Mouse (Mus musculus) lung, adult 18-20 months (tissue): Measurements from ENCODE around the gene Wnt16.
"Not testable (repeated sequence)": the region's sequence is repeated elsewhere in the genome, so short reads cannot be mapped to it uniquely, and the experiment has no call there.

ENCODE experiments used
- DNase-seq, 2 experiments: peaks; one replicate each; pipeline ENCODE4 v3.0.0; 2022; ENCODE audit warnings: mixed read lengths in 2 of 2

Gene Wnt16

DNA sequence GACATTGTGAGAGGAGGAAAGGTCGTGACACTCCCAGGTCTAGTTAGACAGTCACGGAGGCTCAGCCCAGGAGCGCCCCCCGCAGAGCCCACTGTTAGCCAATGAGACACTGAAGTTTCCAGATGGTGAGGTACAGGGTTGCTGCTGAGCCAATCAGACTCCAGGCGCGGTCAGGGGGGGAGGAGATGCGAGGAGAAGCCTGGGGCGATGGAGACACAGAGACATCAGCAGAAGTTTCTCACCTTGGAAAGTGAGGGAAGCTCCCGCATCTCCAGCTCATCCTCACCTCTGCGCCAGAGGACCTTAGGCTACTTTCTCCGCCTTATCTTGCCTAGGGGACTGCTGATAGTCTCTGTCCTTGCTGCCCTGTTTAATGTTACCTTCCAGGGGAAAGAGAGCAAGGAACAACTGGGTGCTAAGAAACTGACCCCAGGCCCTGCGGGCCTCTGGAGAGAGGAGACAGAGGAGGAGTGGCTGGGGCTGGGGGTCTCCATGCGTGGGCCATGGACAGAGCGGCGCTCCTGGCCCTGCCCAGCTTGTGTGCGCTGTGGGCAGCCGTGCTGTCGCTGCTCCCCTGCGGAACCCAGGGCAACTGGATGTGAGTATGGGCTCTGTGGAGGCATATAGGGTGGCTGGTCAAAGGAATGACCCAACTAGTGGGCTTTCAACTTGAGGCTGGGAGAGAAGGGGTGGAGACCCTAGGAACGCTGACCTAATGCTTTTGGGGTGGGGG lies at the start of gene Wnt16:
TSS of gene Wnt16 (plus strand) at position 224 of the 733 bp plus-strand sequence.
- DNase-seq: peak in 1 of 2 experiments; percentile 3

DNA sequence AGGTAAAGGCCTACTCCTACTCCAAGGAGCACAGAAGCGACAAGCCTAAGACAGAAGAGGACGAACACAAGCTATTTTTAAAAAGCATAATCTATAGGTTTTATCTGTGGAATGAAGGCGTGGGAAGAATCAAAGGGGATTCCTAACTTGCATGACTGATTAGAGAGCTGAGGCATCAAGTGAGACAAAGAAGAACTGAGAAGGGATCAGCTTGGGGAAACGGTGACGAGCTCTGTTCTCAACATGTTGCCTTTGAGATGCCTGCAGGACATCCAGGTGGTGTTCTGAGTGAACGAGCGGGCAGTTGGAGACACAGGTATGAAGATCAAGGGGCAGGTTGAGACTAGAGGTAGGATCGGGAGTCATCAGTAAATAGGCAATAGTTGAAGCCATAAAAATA lies 44.7 kb upstream of the Wnt16 start:
- no peak for DNase-seq

DNA sequence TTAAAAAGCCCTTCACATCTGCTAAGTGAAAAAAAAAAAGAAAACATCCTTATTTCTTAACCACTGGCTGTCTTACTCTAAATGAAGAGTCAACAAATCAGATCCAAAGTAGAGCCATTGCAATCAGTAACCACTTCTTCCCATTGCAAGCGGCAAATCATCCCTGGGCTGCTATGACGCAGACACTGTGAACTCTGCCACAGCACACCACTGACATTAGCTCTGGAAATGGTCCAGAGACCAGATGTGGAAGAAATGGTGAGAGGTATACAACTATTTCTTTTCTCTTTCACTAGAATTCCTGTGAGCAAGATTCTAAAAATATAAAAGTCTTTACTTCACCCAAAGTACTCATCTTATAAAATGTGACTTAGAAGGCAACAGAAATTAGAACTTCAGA lies 41.3 kb upstream of the Wnt16 start:
- DNase-seq: no peak

DNA sequence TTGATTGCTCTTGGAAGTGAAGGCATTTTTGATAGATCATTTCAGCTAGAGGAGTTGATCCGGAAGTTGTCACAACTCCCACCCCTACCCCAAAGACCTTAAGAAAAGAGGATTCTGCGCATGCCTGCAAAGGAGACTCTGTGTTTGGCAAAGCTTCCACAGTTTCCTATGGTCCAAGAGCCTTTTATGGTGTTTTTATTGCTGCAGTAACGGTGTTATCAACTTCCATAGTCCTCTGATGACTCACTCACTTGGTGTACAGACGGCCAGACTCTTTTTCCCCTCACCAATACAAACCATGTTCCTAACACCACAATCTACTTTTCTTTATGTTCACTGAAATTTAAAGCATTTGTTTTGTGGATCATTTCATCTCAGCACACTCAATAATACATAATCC lies 29.2 kb upstream of the Wnt16 start:
- no peak for DNase-seq

DNA sequence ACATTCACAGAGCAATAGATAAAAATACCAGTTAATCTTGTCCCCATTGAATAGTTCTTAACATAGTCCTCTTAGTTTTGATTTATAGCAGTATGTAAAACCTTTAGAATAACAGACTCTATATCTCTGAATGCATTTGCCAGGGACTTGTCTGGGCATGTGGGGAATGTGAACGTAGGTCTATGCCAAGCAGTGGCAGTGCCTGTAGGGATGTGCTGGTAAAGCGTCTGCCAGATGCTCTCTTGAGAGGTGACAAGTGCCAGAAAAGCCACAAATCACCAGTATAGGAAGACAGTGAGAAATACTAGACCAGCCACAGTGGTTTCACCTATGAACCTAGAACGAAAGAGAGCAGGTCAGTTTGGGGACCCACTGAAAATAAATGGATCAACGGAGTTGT lies 25.5 kb upstream of the Wnt16 start:
- DNase-seq: no peak

DNA sequence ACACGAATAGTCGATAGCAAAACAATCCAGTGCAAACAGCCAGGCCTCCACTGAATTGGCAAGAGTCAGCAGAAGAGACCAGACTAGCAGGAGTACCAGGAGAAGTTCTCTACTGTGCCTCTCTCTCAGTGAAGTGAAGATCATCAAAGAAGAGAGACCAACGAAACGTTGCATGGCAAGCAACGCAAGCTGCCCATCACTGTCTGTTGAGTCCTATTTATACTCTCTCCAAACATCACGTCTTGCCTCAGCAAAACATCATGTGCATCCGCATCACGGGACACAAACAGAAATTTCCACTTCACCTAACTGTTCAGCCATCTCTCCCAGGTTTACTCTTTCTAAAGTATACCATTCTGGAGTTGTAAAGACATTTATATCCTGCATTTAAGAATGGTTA lies 23.9 kb upstream of the Wnt16 start:
- not testable (repeated sequence) for DNase-seq

DNA sequence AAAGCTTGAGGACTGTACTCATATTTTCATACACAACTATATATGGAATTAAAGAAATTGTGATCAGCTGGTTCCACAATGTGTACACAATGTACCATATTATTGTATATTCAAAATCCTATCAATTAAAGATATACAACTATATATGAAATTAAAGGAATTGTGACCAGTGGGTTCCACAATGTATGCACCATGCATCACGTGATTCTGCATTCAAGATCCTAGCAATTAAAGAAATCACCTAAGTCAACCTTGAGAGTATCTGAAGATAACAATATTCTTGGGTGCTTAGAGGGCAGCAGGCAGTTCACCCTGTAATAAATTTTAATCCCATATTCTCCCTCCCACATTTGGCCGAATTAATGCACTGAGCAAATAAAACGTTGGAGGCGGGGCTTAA lies 22.0 kb upstream of the Wnt16 start:
- DNase-seq: no peak

DNA sequence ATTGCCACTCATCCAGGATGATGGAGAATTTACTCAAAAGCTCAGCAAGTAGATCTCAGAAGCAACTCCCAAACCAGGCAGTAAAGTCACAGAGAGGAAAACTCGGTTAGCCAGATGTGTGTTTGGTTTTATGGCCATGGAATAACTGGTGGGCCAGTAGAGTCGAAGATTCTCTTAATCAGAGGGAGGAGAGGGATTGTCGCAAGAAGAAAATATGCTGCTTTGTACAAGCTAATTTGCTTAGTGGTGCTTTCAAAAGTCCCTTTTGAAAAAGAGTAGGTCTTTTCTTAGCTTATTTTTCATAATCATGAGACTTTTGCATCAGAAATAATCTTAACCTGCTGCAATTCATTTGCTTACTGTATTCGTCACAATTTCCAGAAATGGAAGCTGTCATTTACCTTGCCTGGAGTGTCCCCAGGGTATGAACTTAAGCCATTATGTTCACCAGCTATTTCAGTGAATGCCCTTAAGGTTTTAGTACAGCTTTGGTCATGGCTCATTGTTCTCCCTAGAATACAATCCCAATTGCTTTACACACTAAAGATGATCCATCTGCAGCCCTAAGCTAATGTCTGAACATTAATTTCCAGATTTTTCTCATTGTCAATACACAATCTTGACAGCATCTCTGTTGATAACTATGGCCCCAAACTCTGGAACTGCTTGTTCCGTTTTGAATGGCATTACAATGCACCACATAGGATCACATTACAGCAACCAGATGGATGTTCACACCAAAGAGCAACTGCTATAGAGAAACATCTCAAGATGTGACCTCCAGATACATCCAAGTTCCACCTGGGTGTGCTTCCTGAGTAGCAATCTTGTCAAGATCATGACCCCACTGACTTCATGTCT lies 20.0 kb upstream of the Wnt16 start:
- DNase-seq: no peak

DNA sequence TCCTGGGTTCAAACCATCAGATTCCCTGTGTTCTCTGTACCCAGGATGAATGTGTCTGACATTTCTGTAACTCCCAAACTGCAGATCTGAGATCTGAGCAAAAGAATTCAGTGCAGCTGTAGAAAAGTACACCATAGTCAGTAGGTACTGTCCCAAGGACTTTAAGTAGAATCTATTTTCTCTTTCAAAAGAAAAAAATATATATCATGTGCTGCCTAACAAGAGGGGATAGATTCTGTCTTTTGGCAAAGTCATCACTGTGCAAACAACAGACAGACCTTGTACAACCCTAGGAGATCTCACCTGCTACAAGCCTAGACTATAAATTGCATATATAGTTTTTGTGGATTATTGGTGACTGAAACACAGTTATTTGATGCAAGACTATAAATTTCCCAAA lies 19.4 kb upstream of the Wnt16 start:
- no peak for DNase-seq

DNA sequence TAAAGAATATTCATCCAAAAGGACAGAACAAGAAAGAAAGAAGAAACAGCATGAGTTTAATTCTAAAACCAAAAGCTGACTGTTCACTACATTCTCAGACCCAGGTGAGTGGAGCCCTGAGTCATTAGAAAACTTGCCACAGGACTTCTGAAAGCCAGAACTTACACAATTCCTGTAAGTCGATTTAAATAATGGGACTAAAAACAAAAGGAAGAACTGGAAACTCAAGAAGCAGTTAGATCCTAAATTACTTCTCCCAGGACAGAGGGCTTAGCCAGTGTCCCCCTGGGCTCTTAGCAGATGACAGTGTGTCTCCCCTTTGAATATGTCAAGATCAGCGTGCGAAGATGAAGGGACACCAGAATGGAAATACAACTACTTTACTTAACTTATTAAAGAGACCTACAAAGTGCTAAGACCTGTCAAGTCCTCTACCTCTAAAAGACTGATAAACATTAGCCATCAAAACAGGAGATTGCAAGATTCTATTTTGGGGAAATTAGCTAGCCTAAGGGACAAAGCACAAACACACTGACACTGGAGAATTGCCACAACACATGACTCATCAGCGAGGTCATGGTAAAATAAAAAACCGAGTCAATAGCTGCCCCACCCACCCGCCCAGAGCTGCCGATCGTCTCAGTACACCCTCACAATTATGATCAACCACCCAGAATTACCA lies 18.0 kb upstream of the Wnt16 start:
- DNase-seq: peak in 1 of 2 experiments; percentile 13

DNA sequence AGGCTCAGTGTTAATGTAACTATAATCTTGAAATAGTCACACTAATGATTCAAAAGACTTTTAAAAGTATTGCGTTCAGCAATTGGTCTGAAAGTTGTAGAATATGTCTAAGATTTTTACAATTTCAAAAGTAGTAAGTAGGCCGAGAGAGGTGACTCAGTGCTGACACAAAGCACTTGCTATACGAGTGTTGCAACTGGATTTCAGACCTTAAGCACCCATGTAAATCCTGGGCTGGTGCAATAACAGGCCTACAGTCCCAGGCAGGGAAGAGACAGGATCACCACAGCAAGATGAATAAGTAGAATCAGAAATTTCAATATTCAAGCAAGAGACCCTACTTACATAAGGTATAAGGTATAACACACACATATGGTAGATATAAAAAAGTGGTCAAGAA lies 10.1 kb upstream of the Wnt16 start:
- DNase-seq: no peak

DNA sequence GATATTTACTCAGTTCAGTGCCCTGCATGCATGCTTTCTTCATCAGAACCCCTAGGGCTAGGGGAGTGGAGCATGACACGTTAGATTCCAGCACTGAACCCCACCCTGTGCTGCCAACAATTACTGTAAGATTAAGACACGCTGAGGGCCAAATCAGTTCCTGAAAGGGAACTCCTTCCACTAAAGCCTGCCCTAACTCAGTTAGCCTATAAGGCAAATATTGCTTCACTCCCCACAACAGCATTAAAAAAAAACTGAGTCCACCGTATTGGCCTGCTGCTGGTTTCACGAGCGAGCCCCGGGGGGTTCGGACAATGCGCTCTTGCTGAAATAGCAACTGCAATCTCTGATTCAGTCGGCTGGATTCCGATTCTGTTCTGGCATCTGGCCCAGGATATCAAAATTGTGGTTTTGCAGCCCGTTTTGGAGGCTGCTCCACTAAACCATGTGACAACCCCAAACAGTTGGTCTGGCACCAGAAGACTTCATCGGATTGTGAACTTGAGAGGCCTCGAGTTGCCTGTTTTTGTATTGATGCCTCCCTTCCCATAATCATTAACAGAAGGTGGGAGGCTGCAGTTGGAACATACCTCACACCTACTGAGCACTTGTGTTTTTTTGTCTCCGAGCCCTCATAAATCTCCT lies 7.7 kb upstream of the Wnt16 start:
- DNase-seq: peak; percentile 32 to 43

DNA sequence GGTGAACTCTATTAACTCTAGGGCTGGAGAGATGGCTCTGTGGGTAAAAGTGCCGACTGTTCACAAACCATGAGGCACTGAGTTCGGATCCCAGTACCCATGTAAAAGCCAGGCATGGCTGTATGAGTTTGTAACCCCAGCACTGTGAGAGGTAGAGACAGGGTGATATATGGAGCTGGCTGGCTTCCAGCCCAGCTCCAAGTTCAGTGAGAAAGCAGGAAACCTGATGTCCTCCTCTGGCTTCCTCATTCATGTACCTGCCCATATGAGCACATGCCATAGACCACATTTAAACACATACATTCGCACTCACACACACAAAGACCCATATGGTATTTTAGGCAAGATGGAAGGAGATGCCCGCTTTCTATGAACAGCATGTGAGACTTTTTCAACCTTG lies 5.6 kb upstream of the Wnt16 start:
- DNase-seq: no peak

DNA sequence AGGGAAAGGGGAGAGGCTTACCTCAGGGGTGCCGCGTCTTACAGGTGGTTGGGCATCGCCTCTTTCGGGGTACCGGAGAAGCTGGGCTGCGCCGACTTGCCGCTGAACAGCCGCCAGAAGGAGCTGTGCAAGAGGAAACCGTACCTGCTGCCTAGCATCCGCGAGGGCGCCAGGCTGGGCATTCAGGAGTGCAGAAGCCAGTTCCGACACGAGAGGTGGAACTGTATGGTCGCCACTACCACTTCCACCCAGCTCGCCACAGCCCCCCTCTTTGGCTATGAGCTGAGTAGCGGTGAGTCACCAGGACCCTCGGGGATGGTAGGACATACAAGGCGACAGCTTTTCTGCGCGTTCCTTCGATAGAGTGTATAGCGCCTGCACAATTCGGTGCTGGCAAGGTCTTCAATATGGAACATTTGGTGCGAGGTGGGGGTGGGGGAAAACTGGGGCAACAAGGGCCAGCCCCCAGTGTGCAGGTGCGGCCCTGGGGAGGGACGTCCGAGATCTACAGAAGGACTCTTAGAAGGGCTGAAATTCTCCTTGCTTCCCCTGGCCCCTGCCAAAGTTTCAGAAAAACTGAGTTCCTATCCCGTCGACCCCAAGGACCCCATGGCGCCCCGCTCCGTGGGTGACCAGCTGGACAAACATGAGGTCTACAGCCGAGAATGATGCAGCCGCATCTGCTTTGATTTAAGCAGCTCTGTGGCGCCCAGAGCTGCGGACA lies 872 bp downstream of the Wnt16 start:
- DNase-seq: peak; percentile 20 to 29

DNA sequence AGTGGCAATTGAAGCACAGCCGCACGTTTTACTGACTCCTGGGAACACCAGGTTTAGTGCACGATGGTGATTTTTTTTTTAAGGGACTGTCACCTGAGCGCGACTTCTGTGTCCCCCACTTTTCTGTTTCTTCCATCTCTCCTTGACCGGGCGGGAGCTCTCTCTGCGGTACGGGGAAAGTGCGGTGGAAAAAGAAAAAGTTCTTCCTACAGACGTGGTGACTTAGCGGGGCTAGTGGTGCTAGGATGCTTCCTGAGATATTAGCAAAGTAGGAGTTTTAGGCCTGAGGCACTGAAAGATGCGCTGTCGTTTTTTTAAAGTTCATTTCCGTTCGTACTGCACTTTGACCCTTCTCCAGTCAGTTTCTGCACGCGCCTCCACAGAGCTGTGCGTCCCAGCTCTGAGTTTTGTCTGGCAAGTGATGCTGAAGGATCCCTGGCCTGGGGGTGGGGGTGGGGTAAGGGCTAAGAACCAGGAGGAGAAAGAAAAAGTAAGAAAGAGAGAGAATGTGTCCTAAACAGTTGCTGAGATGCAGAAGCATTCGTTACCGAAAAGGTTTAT lies 1.5 kb downstream of the Wnt16 start:
- no peak for DNase-seq

DNA sequence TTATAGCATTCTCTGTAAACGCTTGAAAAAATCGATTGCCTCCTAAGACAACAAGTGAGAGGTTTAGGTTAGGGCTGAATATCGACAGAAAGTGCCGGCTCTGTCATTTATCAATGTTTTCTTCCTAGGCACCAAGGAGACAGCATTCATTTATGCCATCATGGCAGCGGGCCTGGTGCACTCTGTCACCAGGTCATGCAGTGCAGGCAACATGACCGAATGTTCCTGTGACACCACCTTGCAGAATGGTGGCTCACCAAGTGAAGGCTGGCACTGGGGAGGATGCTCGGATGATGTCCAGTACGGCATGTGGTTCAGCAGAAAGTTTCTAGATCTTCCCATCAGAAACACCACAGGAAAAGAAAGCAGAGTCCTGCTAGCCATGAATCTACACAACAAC lies 2.8 kb downstream of the Wnt16 start:
- DNase-seq: no peak

DNA sequence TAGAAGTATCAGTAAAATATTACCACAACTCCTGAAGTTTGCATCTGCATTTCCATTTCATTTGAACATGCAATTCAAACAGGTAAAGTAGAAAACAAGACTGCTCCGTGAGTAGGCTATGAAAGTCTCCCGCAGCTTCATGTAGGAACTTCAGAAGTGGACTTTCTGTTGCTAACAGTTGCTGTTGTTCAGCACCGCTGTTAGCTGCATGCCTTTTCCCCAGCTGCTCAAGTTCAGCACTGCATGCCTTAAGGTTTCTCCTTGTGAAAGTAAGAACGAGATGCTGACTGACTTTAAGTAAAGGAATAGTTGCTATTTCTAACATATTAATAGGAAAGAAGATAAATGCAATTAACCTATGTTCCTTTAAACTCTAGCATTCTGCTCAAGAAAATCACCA lies 4.0 kb downstream of the Wnt16 start:
- no peak for DNase-seq

DNA sequence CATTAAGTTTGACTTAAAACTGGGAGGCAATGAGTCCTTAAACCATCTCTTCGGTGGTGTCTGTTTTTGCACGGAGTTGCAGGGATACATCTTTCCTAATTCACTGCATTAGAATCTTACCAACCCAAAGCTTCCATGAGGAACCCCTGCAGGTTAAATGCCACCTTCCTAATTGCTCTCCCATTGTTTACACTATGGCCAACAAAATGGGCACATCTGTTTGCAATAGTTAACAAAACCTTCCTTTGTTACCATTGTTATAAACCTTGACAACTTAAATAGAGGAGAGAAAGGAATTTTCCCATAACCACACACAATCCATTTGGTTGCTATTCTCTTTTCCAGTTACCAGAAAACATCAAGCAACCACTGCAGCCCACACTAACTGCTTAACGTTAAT lies 5.9 kb downstream of the Wnt16 start:
- no peak for DNase-seq

DNA sequence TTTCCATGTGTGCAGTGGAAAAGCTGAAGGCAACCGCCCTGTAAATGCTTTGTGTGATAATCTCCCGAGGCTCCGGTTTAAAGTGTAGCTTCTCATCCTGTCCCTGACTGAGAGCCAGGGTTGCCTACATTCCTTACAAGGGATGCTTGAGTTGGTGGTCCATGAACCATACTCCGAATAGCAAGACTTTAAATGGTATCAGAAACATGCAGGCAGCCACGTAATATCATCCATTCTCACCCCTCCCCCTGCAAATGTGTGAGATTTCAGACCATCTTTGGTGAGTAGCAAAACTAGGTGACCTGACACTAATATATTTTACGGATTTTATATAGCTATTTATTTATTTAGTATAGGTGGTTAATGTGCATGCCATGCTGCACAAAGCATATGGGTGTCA lies 9.0 kb downstream of the Wnt16 start:
- no peak for DNase-seq

DNA sequence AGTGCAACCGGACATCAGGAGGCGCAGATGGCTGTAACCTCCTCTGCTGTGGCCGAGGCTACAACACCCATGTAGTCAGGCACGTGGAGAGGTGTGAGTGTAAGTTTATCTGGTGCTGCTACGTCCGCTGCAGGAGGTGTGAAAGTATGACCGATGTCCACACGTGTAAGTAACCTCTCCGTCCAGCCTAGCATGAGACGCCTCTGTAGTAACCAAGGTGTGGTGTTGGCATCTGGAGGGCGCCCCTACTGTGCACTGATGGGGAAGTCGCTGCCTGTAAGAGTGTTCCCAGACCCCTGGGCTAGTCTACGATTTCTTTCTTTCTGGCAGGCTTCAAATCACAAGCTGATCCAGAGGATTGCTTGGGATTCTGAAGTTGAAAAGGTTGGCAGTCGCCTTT lies 10.0 kb downstream of the Wnt16 start:
- no peak for DNase-seq

DNA sequence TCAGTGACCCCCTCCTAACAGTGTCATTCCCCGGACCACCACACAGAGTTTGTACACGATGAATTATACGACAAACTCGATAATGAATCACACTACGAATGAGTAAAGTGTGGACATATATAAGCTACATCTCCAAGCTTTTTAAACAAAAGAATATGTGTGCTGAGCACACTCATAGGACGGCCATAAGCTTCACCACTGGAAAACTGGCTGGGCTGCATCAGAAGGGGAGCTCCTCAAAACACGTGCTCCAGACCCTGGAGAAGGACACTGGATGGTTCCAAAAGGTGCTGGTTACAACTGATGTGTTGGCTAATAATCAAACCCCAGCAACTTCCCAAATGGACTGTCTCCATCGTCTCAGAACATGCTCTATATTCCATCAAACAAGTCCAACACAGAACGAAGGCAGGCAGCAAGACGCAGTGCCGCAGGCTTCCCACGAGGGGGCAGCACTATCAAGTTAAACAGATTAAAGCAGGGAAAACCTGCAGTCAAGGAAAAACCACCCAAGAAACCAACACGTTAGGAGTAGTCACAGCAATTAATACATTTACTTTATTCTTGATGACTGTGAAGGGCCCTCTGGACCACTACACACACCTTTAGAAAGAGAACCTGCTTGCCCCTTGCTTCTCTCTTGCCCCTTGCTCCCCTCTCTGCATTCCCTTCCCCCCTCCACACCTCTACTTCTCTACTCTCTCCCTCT lies 37.5 kb downstream of the Wnt16 start:
- DNase-seq: peak; percentile 68 to 77

DNA sequence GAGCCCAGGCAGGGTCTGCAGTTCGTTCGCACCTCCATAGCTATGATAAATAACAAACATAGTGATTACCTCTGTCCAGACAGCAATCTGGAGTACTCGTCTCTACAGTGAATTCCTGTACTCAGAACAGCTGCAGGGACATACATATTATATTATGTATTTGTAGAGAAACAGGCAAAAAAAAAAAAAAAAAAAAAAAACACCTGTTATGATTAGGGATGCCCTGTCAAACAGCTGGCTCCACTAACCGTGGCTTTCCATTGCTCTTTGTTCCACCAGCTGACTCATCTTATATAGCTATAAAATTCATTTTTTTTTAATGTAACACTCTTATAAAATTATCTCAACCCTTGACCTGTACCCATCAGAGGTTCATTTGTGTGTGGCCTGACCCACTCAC lies 38.3 kb downstream of the Wnt16 start:
- DNase-seq: no peak
